Mouse (Mus musculus) embryonic facial prominence, embryonic 12.5 days (tissue): ENCODE measurements at regions not wholly inside any gene's neighbourhood (a gene's known extent, or its start where the extent isn't known, plus 50 kb on each side); places are given as distances from the start of the nearest gene placed in this dataset.

Source experiments
- ATAC-seq: fragments of 200-750 bp; cut with Nextera tagmentation; 2 replicates; pipeline ENCODE4 v1.8.0; 2017; ENCODE audit not compliant: insufficient number of reproducible peaks, insufficient read depth, low FRiP score, low TSS enrichment
- H3K27ac ChIP-seq: fragments of 300-500 bp; sonication (generic); 2 replicates; pipeline ENCODE4 v1.5.1; 2016; ENCODE audit warnings: mild to moderate bottlenecking
- H3K27me3 ChIP-seq: fragments of 300-500 bp; sonication (generic); 2 replicates; pipeline ENCODE4 v1.6.1; 2016; ENCODE audit warnings: mild to moderate bottlenecking, moderate library complexity
- H3K36me3 ChIP-seq: fragments of 300-500 bp; sonication (generic); 2 replicates; pipeline ENCODE4 v1.6.1; 2016; ENCODE audit warnings: mild to moderate bottlenecking
- H3K4me1 ChIP-seq: fragments of 300-500 bp; sonication (generic); 2 replicates; pipeline ENCODE4 v1.6.1; 2016
- H3K4me2 ChIP-seq: fragments of 300-500 bp; sonication (generic); replicated peaks from 2 replicates; pipeline ENCODE4 v1.6.1; 2016; ENCODE audit warnings: mild to moderate bottlenecking, moderate library complexity
- H3K4me3 ChIP-seq: fragments of 300-500 bp; sonication (generic); 2 replicates; pipeline ENCODE4 v1.5.1; 2016; ENCODE audit warnings: mild to moderate bottlenecking
- H3K9ac ChIP-seq: fragments of 300-500 bp; sonication (generic); 2 replicates; pipeline ENCODE4 v1.6.1; 2016; ENCODE audit warnings: mild to moderate bottlenecking, moderate library complexity
- H3K9me3 ChIP-seq: fragments of 300-500 bp; sonication (generic); 2 replicates; pipeline ENCODE4 v1.6.1; 2016; ENCODE audit warnings: mild to moderate bottlenecking, moderate library complexity
- WGBS: fragments of 180-500 bp; shearing (Covaris S2); methylation state at CpG from one replicate; pipeline ENCODE4 v1.1.7; 2016; 5-methylcytosine and 5-hydroxymethylcytosine counted together

GRCm38 (mm10) chr12:70590456-70591050, 137.7 kb downstream of the Tmx1 start:
- 83% methylated on average over 12 of the region's 12 CpGs for WGBS
- no peaks in the 10 kb centered on the region for H3K4me1 ChIP-seq
- H3K27ac ChIP-seq: no peak overlapping the region
- no peaks in the 10 kb centered on the region for H3K27me3 ChIP-seq
- no peaks in the 10 kb centered on the region for H3K9me3 ChIP-seq
- no peaks in the 10 kb centered on the region for H3K36me3 ChIP-seq
- no peak overlapping the region for H3K4me2 ChIP-seq
- H3K9ac ChIP-seq: no peak overlapping the region
- ATAC-seq: no peak
- no peak overlapping the region for H3K4me3 ChIP-seq

- H3K9ac ChIP-seq: no peak overlapping the region
- WGBS: 87% methylated on average over 4 of the region's 4 CpGs
- H3K27ac ChIP-seq: no peak overlapping the region
- no peak for ATAC-seq
- no peaks in the 10 kb centered on the region for H3K36me3 ChIP-seq
- no peak overlapping the region for H3K4me3 ChIP-seq
- H3K4me1 ChIP-seq: peaks cover under 1% of the 10 kb centered on the region; the same call in 1 of the 2 replicates
- H3K9me3 ChIP-seq: no peaks in the 10 kb centered on the region
- no peaks in the 10 kb centered on the region for H3K27me3 ChIP-seq
- H3K4me2 ChIP-seq: no peak overlapping the region
Measured at GRCm38 (mm10) chr12:70592821-70593220, 139.9 kb downstream of the Tmx1 start.

- H3K9me3 ChIP-seq: no peaks in the 10 kb centered on the region
- no peak overlapping the region for H3K9ac ChIP-seq
- WGBS: 85% methylated on average over 15 of the region's 15 CpGs
- H3K4me1 ChIP-seq: peaks cover 5% of the 10 kb centered on the region; the same call in 1 of the 2 replicates
- H3K4me2 ChIP-seq: no peak overlapping the region
- no peak overlapping the region for H3K27ac ChIP-seq
- no peaks in the 10 kb centered on the region for H3K27me3 ChIP-seq
- H3K36me3 ChIP-seq: no peaks in the 10 kb centered on the region
- no peak overlapping the region for H3K4me3 ChIP-seq
- ATAC-seq: no peak
Measured at GRCm38 (mm10) chr12:70598211-70598701, 145.4 kb downstream of the Tmx1 start.

- WGBS: 81% methylated on average over 6 of the region's 6 CpGs
Measured at GRCm38 (mm10) chr12:70599731-70600130, 146.8 kb downstream of the Tmx1 start.

GRCm38 (mm10) chr12:70603869-70604268, 151.0 kb downstream of the Tmx1 start:
- Histone ChIP-seq H3K4me2 (no peak overlapping the region), H3K9ac (no peak overlapping the region), H3K9me3 (no peaks in the 10 kb centered on the region), H3K36me3 (no peaks in the 10 kb centered on the region), H3K27ac (no peak overlapping the region), H3K27me3 (no peaks in the 10 kb centered on the region), H3K4me3 (no peak overlapping the region), H3K4me1 (0 out of 2 replicates have a peak, but pooled peaks cover 3% of the 10 kb centered on the region)
- ATAC-seq: no peak
- WGBS: 90% methylated on average over 1 of the region's 1 CpGs

More at GRCm38 (mm10) chr12:70599731-70600130, 146.8 kb downstream of the Tmx1 start:
- no peak overlapping the region for H3K27ac ChIP-seq
- no peak overlapping the region for H3K4me2 ChIP-seq
- no peak for ATAC-seq
- H3K27me3 ChIP-seq: no peaks in the 10 kb centered on the region
- no peak overlapping the region for H3K9ac ChIP-seq
- H3K9me3 ChIP-seq: no peaks in the 10 kb centered on the region
- H3K4me3 ChIP-seq: no peak overlapping the region
- no peaks in the 10 kb centered on the region for H3K36me3 ChIP-seq
- H3K4me1 ChIP-seq: peaks cover 5% of the 10 kb centered on the region; the same call in 1 of the 2 replicates

- Histone ChIP-seq H3K4me3 (no peak overlapping the region), H3K9ac (no peak overlapping the region), H3K4me1 (0 out of 2 replicates have a peak, but pooled peaks cover 7% of the 10 kb centered on the region), H3K4me2 (no peak overlapping the region), H3K27ac (no peak overlapping the region), H3K36me3 (no peaks in the 10 kb centered on the region), H3K27me3 (no peaks in the 10 kb centered on the region), H3K9me3 (no peaks in the 10 kb centered on the region)
- 72% methylated on average over 5 of the region's 5 CpGs for WGBS
- no peak for ATAC-seq
Measured at GRCm38 (mm10) chr12:70608672-70609071, 155.8 kb downstream of the Tmx1 start.

GRCm38 (mm10) chr12:70609116-70609871, 156.4 kb downstream of the Tmx1 start:
- Histone ChIP-seq H3K4me1 (0 out of 2 replicates have a peak, but pooled peaks cover 7% of the 10 kb centered on the region), H3K4me3 (no peak overlapping the region), H3K27ac (no peak overlapping the region), H3K4me2 (no peak overlapping the region), H3K9me3 (no peaks in the 10 kb centered on the region), H3K36me3 (no peaks in the 10 kb centered on the region), H3K27me3 (no peaks in the 10 kb centered on the region), H3K9ac (no peak overlapping the region)
- WGBS: 74% methylated on average over 7 of the region's 7 CpGs
- ATAC-seq: no peak

GRCm38 (mm10) chr12:70611891-70612290, 159.0 kb downstream of the Tmx1 start:
- 79% methylated on average over 5 of the region's 5 CpGs for WGBS
- Histone ChIP-seq H3K9me3 (no peaks in the 10 kb centered on the region), H3K4me3 (no peak overlapping the region), H3K27ac (no peak overlapping the region), H3K9ac (no peak overlapping the region), H3K27me3 (no peaks in the 10 kb centered on the region), H3K4me1 (peaks cover 15% of the 10 kb centered on the region), H3K36me3 (no peaks in the 10 kb centered on the region), H3K4me2 (no peak overlapping the region)
- ATAC-seq: no peak

GRCm38 (mm10) chr12:70613244-70613643, 160.3 kb downstream of the Tmx1 start:
- no peak overlapping the region for H3K9ac ChIP-seq
- no peak for ATAC-seq
- 82% methylated on average over 5 of the region's 5 CpGs for WGBS
- no peak overlapping the region for H3K4me2 ChIP-seq
- H3K4me1 ChIP-seq: peaks cover 15% of the 10 kb centered on the region
- H3K4me3 ChIP-seq: no peak overlapping the region
- no peaks in the 10 kb centered on the region for H3K9me3 ChIP-seq
- no peaks in the 10 kb centered on the region for H3K36me3 ChIP-seq
- H3K27ac ChIP-seq: no peak overlapping the region
- H3K27me3 ChIP-seq: no peaks in the 10 kb centered on the region

GRCm38 (mm10) chr12:70614101-70614500, 161.2 kb downstream of the Tmx1 start:
- Histone ChIP-seq H3K9me3 (no peaks in the 10 kb centered on the region), H3K9ac (no peak overlapping the region), H3K27ac (no peak overlapping the region), H3K4me2 (no peak overlapping the region), H3K4me3 (no peak overlapping the region), H3K36me3 (no peaks in the 10 kb centered on the region), H3K4me1 (peaks cover 9% of the 10 kb centered on the region), H3K27me3 (no peaks in the 10 kb centered on the region)
- WGBS: 37% methylated on average over 2 of the region's 2 CpGs
- ATAC-seq: no peak

- Histone ChIP-seq H3K9ac (no peak overlapping the region), H3K9me3 (no peaks in the 10 kb centered on the region), H3K4me1 (peaks cover 7% of the 10 kb centered on the region), H3K27ac (no peak overlapping the region), H3K27me3 (no peaks in the 10 kb centered on the region), H3K4me2 (no peak overlapping the region), H3K4me3 (no peak overlapping the region), H3K36me3 (no peaks in the 10 kb centered on the region)
- ATAC-seq: no peak
- 85% methylated on average over 2 of the region's 2 CpGs for WGBS
Measured at GRCm38 (mm10) chr12:70614686-70615085, 161.8 kb downstream of the Tmx1 start.

- Histone ChIP-seq H3K9ac (no peak overlapping the region), H3K4me2 (no peak overlapping the region)
Measured at GRCm38 (mm10) chr12:70615123-70615522, 162.2 kb downstream of the Tmx1 start.

More at GRCm38 (mm10) chr12:70615123-70615522, 162.2 kb downstream of the Tmx1 start:
- no peaks in the 10 kb centered on the region for H3K36me3 ChIP-seq
- H3K4me1 ChIP-seq: peaks cover 7% of the 10 kb centered on the region
- no peak for ATAC-seq
- no peaks in the 10 kb centered on the region for H3K27me3 ChIP-seq
- WGBS: 89% methylated on average over 9 of the region's 9 CpGs
- H3K27ac ChIP-seq: no peak overlapping the region
- no peaks in the 10 kb centered on the region for H3K9me3 ChIP-seq
- no peak overlapping the region for H3K4me3 ChIP-seq
